Mouse (Mus musculus) gastrocnemius, adult 2 months (tissue): ENCODE measurements around the gene Fam19a1. TPM values are rescaled to one million over a fixed set of nuclear protein-coding genes. Genes with fewer than 3 reads are reported as not detected.
A peak's percentile ranks its signal among the peaks of the same experiment; 100 is the strongest.

Experiments used
- DNase-seq: peaks from one replicate; pipeline ENCODE4 v3.0.0; 2022
- H3K27ac ChIP-seq: fragments of 200-600 bp; 2 replicates; pipeline ENCODE4 v1.8.1; 2022; ENCODE audit warnings: mild to moderate bottlenecking
- H3K4me3 ChIP-seq: fragments of 200-600 bp; 2 replicates; pipeline ENCODE4 v1.8.1; 2022; ENCODE audit warnings: mild to moderate bottlenecking, moderate library complexity
- CTCF ChIP-seq: fragments of 200-600 bp; IDR thresholded peaks from 2 replicates; pipeline ENCODE4 v1.8.1; 2022; ENCODE audit warnings: antibody characterized with exemption, mild to moderate bottlenecking, moderate library complexity
- intact Hi-C: fragments of 180-260 bp; cut with DNase I; formaldehyde crosslinking; loops from one replicate; pipeline ENCODE4 v1.15.1; 2025
- long read RNA-seq, 2 experiments: library from polyadenylated mRNA; stranded (forward); transcript quantifications; one replicate each; pipeline ENCODE4 v2.0.0; 2021
- total RNA-seq, 2 experiments: library from RNA; stranded (reverse); gene quantifications; 2 replicates each; pipeline ENCODE4 v1.2.3; 2021

The Fam19a1 gene
- total RNA-seq = not detected
- long read RNA-seq, experiment 1 = 0 reads
- long read RNA-seq, experiment 2 = 0 reads

GRCm38 (mm10) chr6:96112854-96113253 lies at the start of gene Fam19a1:
Gene Fam19a1, plus strand, starts transcription at chr6:96113154.
- no peak for DNase-seq
- intact Hi-C loops = no loop called here
- Histone ChIP-seq H3K27ac (no peak within 1 kb of the TSS), H3K4me3 (peak within 1 kb of the TSS; percentile 23; the same call in 1 of the 2 replicates)
- TF ChIP-seq CTCF = no peak

GRCm38 (mm10) chr6:96071080-96071479 lies 41.9 kb upstream of the Fam19a1 start:
- no peak overlapping the region for H3K27ac ChIP-seq
- intact Hi-C loops = no loop called here

GRCm38 (mm10) chr6:96071567-96071966 lies 41.4 kb upstream of the Fam19a1 start:
- H3K27ac ChIP-seq = no peak overlapping the region
- TF ChIP-seq CTCF = no peak
- H3K4me3 ChIP-seq = no peak overlapping the region
- intact Hi-C loops = no loop called here
- DNase-seq = no peak

More at GRCm38 (mm10) chr6:96071080-96071479, 41.9 kb upstream of the Fam19a1 start:
- no peak overlapping the region for H3K4me3 ChIP-seq
- DNase-seq = no peak
- no peak for TF ChIP-seq CTCF

- no peak overlapping the region for H3K4me3 ChIP-seq
- H3K27ac ChIP-seq = no peak overlapping the region
- DNase-seq = no peak
- intact Hi-C loops = no loop called here
- no peak for TF ChIP-seq CTCF
Observed at GRCm38 (mm10) chr6:96089961-96090360, 23.0 kb upstream of the Fam19a1 start.

GRCm38 (mm10) chr6:96093716-96094115 lies 19.2 kb upstream of the Fam19a1 start:
- DNase-seq = no peak
- Histone ChIP-seq H3K4me3 (no peak overlapping the region), H3K27ac (no peak overlapping the region)
- intact Hi-C loops = no loop called here
- no peak for TF ChIP-seq CTCF

- DNase-seq = no peak
- no peak for TF ChIP-seq CTCF
- intact Hi-C loops = no loop called here
- Histone ChIP-seq H3K27ac (no peak overlapping the region), H3K4me3 (no peak overlapping the region)
Observed at GRCm38 (mm10) chr6:96098225-96098624, 14.7 kb upstream of the Fam19a1 start.

GRCm38 (mm10) chr6:96111656-96112055 lies 1.3 kb upstream of the Fam19a1 start:
- TF ChIP-seq CTCF = no peak
- Histone ChIP-seq H3K27ac (no peak overlapping the region), H3K4me3 (no peak overlapping the region)
- intact Hi-C loops = no loop called here
- DNase-seq = no peak

GRCm38 (mm10) chr6:96114151-96114550 lies 1.2 kb downstream of the Fam19a1 start:
- intact Hi-C loops = no loop called here
- no peak for DNase-seq
- no peak overlapping the region for H3K27ac ChIP-seq
- H3K4me3 ChIP-seq = no peak overlapping the region
- TF ChIP-seq CTCF = no peak

- Histone ChIP-seq H3K4me3 (peak overlapping the region; percentile 73), H3K27ac (no peak overlapping the region)
- no peak for TF ChIP-seq CTCF
- intact Hi-C loops = no loop called here
- DNase-seq = no peak
Observed at GRCm38 (mm10) chr6:96116148-96116533, 3.2 kb downstream of the Fam19a1 start.

GRCm38 (mm10) chr6:96116534-96117272 lies 3.7 kb downstream of the Fam19a1 start:
- intact Hi-C loops = no loop called here
- peak; percentile 18 for DNase-seq
- H3K27ac ChIP-seq = no peak overlapping the region
- peak overlapping the region; percentile 73 for H3K4me3 ChIP-seq
- no peak for TF ChIP-seq CTCF

- H3K4me3 ChIP-seq = no peak overlapping the region
- DNase-seq = no peak
- no peak overlapping the region for H3K27ac ChIP-seq
- intact Hi-C loops = no loop called here
- no peak for TF ChIP-seq CTCF
Observed at GRCm38 (mm10) chr6:96143326-96143725, 30.4 kb downstream of the Fam19a1 start.

GRCm38 (mm10) chr6:96165403-96165802 lies 52.4 kb downstream of the Fam19a1 start:
- intact Hi-C loops = no loop called here
- DNase-seq = peak; percentile 22

GRCm38 (mm10) chr6:96165818-96166379 lies 52.9 kb downstream of the Fam19a1 start, which contains the start of gene 1700123L14Rik:
Gene 1700123L14Rik, minus strand, starts transcription at chr6:96166243.
- intact Hi-C loops = no loop called here

More at GRCm38 (mm10) chr6:96165403-96165802, 52.4 kb downstream of the Fam19a1 start:
- Histone ChIP-seq H3K27ac (no peak overlapping the region), H3K4me3 (peak overlapping the region; percentile 60)
- no peak for TF ChIP-seq CTCF

More at GRCm38 (mm10) chr6:96165818-96166379, 52.9 kb downstream of the Fam19a1 start, which contains the start of gene 1700123L14Rik:
- no peak within 1 kb of the TSS for H3K27ac ChIP-seq
- no peak for DNase-seq
- peak within 1 kb of the TSS; percentile 60 for H3K4me3 ChIP-seq
- TF ChIP-seq CTCF = no peak
